Mouse (Mus musculus): Measurements from ENCODE around the gene Eepd1.

Gene Eepd1

DNA sequence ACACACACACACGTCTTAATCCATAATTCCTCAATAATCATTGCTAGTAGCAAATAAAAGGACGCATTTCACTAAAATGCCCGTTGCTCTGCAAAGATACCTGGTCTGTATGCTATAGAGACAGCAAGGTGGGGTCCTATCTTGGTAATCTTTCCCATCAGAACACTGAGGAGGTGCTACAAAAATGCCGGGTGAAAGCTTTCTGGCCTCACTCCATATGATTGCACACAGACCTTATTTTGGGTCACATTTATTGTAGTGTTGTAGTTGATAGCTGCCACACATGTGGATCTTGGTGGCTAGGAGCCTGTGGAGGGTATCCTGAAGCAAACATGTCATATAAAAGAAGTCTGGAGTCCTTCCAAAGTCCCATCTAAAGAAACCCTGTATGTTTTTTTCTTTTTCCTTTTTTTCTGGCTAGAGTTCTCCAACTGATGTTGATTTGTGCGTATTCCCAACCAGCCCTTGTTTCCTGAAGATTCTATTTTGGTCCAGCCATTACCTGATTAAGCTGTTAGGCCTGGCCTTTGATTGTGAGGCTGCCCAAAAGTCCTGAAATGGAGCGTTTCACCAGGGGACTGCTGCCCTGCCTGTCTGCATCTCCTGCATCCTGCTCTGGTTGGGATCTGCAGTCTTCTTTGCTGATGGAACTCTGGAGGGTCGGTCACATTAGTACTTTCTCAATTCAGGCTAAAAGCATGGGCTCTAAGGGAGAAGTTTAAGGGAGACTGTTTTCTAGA, 8.0 kb downstream of the Eepd1 start:
- no peak for DNase-seq (ENCODE audit: low spot score in 2 of 2)

DNA sequence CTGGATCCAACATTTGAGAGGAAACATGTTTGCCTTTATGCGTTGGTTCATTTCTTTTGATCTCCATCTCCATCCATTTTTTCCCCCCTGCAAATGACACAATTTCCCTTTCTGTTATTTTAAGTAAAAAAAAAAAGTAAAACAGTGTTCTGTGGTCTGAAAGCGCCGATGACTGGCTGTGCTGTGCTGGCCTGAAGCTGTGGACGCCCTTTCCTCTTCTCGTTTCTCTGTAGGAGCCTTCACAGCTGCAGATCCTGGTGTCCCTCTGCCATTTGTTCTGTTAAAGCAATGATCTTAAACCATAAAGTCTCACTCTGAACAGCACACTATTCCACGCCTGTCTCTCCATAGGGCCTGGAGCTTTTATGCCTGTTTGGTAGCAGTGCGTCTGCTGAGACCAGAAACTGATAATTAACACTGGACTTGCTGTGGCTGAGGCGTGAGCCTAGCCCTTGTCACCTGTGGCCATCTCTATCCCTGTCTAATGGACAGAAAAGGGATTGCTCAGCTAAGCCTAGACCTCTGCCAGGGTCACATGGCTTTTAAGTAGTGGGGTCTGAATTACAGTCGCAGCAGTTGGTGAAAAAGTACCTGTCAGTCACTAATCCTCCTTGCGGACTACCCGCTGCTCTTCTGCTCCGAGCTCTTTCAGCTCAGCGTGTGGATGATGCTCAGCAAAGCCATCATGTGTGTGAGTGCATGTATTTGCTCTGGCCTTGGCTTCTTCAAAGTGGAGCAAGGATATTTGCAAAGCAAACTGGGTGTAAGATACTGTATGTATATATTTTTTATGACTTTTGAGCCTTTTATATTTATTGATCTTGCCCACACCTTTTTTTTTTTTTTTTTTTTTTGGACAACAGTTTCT, 9.2 kb downstream of the Eepd1 start:
- DNase-seq (ENCODE audit: low spot score in 2 of 2), result no peak

DNA sequence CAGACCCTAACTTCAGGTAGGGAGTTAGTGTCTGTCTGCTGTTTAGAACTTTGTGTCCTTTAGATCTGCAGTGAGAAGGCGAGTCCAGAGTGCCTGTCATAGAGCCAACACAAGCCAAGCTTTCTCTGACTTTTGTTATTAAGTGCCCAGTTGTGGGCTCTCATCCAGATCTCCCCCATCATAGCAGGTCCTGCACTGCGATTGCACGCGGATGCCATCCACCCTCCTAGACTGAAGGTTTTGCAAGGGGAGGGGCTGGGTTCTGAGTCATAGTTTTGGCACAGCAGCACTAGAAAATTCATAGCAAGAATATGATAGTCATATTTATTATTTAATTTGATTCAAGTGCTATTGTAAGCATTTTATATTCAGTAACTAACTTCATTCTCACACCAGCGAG, 12.6 kb downstream of the Eepd1 start:
- DNase-seq (ENCODE audit: low spot score in 2 of 2), result no peak

DNA sequence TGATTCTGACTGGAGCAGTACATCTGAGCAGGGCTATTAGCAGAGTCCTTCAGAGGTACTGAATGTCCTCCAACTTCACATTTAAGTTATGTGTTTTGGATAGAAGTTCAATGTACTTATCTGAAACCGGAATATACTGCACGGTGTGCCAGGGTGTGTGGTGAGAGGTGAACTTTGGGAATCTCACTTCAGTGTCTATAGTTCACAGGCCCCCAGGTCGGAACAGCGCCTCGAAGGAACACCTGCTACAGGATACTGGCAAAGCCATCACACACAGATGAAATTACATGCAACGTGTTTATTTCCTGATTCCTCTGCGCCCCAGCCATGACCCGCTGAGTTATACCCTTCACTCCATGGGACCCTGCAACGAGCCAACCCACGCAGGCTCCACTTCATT, 14.3 kb downstream of the Eepd1 start:
- DNase-seq (ENCODE audit: low spot score in 2 of 2), result no peak

DNA sequence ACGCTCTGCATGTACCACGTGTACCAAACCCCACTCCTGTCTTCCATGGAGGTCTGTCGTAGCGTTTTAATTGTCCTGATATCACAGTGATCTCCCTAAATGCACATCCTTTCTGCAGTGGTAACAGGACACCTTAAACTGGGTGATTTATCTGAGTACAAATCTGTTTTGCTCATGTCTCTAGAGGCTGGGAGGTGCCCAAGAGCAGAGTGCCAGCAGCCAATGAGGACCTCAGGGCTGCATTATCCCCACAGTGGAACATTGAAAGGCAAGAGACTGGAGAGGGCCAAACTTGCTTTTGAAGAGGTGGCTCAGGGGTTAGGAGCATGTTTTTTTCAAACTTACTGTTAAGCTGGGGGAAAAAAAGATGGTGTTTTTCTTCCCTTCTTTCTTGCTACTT, 14.8 kb downstream of the Eepd1 start:
- DNase-seq (ENCODE audit: low spot score in 2 of 2), result no peak

DNA sequence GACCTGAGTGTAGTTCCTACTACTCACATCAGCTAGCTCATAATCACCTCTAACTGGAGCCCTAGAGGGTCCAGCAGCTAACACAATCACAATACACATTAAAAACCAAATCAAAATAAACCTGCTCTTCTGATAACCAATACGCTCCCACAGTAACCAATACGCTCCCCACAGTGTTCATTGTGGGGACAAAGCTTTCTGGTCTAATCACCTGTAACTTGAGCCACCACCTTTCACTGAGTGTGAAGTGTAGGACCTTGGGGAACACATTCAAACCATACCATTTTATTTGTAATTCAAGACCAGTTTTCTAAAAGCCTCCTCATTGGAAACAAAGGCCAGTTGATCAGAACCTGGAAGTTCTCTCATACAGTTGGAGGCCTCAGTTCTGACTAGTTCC, 15.4 kb downstream of the Eepd1 start:
- DNase-seq (ENCODE audit: low spot score in 2 of 2), result no peak

DNA sequence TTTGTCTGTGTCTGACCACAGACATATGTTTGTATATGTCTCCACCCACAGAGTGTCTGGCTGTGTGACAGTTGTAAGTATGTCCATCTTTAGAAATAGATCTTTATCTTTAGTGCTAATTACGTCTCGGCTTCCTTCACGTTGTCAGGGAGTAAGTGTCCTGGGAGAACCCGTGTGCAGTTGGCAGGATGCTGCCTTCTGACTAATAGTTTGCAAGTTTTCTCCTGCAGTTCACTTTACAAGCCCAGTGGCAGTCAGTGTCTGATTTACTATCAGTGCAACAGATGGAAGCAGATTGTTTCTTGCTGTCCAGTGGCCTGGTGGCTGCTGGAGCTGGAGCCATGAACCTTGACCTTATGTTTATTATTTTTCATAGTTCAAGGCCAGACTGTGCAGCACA, 17.4 kb downstream of the Eepd1 start:
- DNase-seq (ENCODE audit: low spot score in 2 of 2), result no peak

DNA sequence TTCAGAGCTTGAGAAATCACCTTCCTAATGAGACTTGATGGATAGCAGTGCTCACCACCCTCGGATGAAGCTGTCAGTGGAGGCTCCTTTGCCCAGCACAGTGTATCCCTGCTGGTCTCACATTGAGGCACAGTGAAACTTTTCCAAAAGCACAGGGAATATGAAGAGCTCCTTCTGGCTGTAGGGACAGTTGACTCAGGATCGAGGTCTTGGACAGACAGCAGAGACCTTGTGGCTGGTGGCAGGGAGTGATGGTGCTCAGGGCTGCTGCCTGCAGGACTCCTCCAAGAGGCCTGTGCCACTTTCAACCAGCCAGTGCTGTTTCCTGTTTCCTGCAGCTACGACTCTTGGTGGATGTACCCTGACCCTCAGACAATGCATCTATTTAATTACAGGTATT, 18.0 kb downstream of the Eepd1 start:
- DNase-seq (ENCODE audit: low spot score in 2 of 2), result no peak

DNA sequence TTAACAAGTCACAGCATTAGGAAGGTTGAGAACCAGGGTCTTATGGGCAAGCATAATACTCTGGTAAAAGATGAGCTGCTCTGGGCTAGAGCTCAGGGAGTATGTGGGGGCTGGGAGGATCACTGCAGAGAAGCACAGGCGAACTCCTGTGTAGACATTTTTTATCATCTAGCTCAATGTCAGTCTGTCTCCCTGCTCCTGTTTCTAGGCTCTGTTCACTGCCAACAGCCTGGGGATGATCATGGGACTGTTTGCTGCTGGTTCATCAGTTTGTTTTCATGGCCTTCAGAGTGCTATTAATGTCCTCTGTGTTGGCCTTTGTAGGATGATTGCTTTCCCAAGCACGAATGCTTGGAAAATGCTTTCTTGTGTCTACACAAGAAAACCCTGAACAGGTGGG, 18.7 kb downstream of the Eepd1 start:
- DNase-seq (ENCODE audit: low spot score in 2 of 2), result no peak

DNA sequence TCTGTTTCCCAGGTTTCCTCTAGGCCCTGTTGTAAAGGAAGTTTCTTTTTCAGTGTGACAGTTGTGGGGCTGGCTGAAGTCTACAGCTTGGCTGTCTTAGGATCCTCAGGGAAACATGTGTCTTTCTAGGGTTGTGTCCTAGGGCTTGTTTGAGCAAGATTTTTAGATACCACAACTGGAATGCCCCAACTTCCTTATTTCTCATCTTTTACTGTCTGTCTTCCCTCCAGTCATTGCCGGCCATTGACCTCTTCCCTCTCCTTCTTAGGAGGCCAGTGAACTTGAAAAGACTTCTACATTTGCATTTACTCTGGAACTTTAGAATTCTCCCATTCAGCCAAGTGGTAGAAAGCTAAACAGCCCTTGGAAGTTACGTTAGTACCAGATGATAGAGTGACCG, 27.5 kb downstream of the Eepd1 start:
- no peak for DNase-seq (ENCODE audit: low spot score in 2 of 2)

DNA sequence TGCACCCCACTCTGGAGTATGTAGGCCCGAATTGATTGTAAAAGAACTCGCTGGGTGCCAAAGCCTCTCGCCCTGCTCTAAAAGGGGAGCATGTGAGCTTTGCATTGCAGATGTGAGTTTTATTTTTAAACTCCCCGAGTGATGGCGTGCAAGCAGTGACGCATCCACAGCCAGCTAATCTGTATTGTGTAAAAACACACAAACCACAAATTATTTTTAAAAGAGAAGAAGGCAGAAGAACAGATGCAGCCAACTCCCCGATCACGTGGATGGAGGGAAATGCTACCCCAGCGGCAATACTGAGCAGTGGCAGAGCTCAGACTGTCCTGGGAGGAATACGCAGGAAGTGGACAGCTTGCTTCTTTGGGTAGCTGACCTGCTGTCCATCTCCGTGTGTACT, 29.2 kb downstream of the Eepd1 start:
- DNase-seq (ENCODE audit: low spot score in 2 of 2), result no peak

DNA sequence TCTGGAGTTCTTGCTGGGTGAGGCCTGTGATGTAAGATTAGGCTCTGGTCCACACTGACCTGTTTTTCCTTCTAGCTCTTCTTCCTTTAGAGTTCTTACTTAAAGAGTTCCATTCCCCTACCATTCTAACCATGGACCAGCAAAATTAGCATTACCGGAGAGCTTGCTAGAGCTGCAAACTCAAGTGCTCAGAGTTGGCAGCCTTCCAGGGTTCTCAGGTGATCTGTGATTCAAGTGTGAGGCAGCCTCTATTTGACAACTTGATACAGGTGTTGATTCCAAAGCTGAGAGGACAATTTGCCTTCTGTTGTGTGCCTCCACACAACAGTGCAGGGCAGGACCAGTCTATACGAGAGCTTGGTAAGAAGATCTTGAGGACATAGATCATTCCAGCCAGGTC, 31.7 kb downstream of the Eepd1 start:
- no peak for DNase-seq (ENCODE audit: low spot score in 2 of 2)

DNA sequence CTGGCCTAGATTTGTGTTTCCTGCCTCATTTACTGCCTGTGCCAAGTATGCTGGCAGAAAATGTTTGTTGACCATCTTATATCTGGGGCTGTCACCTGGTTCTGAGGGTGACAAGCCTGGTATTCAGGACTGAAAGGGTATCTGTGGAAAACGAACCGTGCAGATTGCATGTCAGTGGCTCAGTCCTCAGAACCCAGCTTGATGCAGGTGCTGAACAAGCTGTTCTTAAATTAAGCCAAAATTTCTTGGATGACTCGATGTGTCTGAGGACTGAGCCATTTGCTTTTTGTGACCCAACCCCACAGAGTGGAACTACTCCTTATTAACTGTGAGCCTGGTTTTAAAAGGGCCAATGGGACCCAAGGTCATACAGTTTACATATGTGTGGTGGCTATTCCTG, 32.2 kb downstream of the Eepd1 start:
- DNase-seq (ENCODE audit: low spot score in 2 of 2), result no peak

DNA sequence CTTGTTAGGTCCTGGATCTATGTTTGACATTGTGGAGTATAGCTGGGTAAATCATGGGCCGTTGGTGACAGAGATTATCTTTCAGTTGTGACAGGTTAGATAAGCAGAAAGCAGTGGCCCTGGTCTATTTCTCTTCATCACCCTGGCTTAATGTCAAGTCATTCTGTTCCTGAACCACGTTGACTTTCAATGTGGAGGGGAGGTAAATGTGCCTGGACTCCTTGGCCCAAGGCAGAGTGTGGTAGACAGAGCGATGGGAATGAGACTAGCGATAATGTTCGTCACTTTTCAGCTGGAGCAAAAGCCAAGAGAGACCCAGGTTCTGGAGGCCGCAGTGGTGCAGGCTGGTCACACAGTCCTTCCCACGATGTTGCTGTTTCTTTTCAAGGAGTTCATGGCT, 35.3 kb downstream of the Eepd1 start:
- no peak for DNase-seq (ENCODE audit: low spot score in 2 of 2)

DNA sequence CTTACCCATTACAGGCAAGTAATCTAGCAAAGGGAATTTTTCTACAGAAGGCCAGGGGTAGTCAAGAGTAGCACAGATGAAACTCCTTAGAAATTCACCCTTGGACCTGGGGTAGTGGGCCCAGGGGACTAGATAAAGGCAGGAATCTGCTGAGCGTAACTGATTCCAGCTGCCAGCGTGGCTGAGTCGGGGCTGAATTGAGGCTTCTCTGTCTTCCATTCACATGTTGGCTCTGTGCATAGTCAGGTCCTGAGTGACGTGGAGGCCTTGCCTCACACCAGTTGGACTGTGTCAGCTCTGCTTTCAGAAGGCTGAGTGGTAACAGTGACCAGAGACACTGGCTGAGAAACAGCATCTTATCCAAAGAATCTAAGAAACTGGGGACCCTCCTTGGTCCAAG, 36.6 kb downstream of the Eepd1 start:
- no peak for DNase-seq (ENCODE audit: low spot score in 2 of 2)

DNA sequence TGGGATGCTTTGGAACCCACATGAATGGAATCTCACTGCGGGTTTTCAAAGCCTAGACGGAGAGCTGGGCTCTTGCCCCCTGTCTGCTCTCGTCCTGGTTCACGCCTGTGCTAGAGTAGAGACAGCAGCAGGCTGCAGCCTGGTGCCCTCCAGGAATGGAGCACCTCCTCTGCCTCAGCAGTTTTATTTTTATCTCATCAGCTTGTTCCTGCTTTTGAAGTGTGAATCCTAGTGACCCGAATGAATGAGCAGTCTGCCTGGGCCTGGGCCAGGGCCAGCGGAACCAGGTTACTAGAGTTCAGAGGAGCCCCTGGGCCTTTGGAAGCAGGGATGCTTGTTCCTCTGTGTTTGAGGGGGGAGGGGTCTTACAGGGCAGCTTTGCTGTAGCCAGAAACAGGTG, 37.8 kb downstream of the Eepd1 start:
- DNase-seq (ENCODE audit: low spot score in 2 of 2), result no peak

DNA sequence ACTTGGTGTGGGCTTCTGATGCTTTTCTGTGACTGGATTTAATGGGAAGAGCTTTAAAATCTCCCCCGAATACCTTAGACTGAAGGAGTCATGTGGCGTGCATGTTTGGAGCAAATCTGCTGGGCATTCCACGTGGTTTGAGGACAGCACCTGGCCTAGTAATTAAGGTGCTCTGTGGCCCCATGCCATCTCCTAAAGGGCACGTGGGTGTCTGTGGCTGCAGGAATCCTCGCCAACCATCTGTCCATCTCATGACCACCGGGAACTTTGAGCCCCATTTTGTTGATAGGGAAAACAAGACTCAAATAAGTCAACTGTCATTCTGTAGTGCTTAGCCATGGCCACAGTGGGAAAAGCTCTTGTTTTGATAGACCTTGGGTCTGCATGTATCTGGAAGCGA, 39.5 kb downstream of the Eepd1 start:
- DNase-seq (ENCODE audit: low spot score in 2 of 2), result no peak

DNA sequence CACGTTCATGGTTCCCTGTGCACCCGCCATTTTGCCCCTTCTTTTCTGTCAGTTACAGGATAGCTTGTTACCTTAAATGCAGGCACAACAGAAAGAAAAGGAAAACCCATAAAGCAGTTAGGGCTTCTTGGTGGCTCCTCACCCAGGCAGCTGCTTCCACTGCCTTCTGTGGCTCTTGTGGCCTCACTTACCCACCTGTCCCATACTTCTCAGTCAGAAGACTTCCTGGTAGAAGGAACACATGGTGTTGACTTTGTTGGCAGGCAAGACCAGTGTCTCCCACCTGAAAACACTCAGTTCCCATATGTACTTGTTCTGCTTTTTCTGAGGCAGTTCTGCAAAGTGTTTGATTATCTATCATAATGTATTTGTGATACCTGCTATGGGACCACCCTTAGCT, 40.5 kb downstream of the Eepd1 start:
- no peak for DNase-seq (ENCODE audit: low spot score in 2 of 2)

DNA sequence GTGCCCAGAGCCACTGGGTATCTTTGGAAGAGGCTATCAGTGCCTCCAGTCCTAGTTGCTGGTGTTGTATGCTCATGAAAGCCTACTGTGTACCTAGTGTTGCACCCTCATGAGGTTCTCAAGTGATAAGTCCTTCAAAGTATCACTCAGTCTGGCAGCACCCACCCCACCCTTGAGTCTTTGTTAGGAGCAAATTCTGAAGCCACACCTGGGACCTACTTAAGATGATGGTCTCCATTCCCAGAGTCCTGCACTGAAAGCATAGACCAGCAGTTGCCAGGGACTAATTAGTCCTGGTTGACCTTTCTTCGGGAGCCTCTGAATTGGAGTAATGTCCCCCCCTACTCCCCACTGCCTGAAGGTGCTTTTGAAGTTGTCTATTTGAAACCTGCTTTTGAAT, 45.2 kb downstream of the Eepd1 start:
- no peak for DNase-seq (ENCODE audit: low spot score in 2 of 2)

DNA sequence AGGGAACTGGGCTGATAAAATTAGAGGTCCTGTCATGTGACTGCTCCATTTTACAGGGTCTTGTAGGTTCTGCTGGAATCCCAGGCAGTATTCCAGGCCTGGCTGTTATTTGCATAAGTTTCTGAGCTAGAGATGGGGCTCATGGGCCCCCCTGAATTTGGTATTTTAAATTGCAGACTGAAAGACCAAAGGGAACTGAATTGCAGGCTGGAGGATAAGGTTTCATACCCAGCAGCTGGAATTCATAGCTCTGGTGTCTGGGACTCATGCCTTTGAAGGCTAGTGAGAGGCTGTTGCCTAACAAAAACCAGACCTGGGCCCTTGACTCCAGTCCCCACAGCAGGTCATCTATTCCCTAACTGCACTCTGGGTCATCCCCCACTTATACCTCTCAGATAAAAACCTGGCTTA, 45.6 kb downstream of the Eepd1 start:
- no peak for DNase-seq (ENCODE audit: low spot score in 2 of 2)

DNA sequence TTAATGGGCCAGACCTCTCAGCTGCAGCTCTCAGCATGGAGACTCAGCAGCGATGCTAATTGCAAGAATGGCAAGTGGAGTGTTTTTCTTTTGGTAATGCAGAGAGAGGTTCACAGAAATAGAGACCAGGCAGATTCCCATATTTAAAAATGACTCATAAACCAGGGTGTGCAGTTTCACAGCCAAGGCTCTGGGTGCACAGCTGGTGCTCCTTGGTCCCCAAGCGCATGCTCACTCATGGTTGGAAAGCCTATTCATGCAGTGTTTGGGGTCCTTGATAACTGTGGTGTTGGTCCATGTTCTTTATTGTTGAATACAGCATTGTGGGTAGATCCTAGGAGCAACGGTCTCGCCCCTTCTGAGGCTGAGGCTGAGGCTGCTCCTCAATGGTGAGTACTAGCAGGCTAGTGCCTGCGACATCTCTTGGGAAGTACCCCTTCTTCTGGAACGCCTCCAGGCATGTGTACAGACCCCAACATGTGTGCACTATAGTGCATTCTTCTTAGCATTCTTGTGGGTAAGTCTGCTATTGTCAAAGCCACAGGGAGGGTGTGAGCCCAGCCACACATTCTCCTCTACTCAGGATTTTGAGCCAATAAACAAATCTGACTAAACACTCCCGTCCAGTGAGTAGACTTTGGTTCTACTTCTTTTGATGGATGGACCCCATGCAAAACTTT, 46.2 kb downstream of the Eepd1 start:
- no peak for DNase-seq (ENCODE audit: low spot score in 2 of 2)

DNA sequence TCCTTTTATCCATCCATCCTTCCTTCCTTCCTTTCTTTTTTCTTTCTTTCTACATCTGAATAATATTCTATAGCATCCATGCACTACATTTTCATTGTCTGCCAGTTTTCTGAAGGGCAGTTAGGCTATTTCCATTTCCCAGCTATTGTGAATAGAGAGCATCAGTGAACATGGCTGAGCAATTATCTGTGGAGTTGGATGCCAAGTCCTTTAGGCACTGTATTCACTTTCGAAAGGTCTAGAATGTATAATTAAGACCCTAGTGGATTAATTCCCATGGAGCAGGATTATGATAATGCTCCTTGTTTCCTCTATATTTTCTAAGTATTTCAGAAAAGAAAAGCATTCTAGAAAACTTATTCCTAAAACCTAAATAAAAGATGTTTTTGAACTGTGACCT, 50.3 kb downstream of the Eepd1 start:
- DNase-seq (ENCODE audit: low spot score in 2 of 2), result no peak

DNA sequence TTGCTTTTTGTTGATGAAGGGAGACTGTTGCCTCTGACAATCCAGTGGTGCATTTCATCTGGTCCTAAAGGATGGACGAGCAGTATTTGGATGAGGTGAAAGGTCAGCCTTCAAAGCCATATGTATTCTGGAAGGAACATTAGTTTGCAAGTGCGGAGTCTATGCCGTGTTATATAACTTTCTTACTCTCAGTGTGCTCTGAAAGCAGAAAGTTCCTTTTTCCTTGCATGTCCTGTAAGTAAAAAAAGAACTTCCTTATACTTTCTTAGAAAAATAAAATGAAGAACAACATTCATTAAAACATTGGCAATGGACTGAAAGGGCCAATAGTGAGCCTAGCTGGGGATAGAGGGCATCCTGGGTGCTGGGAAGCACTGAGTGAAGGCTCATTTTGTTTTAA, 50.8 kb downstream of the Eepd1 start:
- no peak for DNase-seq (ENCODE audit: low spot score in 2 of 2)

Data from spleen, postnatal 14 days (tissue).